Mouse (Mus musculus): ENCODE results near the gene Rapgef5.

DNA sequence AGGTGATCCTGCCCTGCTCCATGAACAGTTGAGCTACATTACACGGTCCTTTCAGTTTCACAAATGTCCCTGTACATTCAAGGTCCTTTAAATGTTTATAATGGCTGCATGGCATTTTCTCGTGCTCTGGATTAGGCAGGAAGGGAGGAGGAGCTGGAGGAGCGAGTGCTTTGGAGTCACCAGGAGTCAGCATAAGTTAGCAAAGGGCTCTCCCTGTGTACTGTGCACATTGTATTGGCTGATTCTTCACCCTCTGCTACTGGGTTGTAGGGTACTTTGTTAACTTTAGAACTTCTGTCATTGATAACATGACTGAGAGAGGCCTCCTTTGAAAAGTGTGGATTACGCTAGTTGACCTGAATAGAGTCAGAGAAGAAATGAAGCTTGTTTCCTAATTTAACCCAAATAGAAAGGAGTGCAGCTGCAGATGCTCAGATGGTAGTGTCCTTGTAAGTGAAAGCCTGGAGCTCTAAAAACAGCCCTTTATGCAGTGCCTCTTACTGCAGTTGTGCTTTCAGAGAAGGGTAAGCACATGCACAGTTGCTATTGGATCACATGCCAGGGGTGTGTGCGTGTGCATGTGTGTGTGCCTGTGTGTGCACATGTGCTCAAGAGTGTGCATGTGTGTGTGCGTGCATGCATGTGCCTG lies 45.3 kb downstream of the Rapgef5 start:
- TF ChIP-seq GATA1 (IDR thresholded peaks at IDR 0.05; ENCODE audit: low read depth, low read length) = no peak
- no peak for TF ChIP-seq MAFK (IDR thresholded peaks at IDR 0.05; ENCODE audit: borderline replicate concordance, low read depth, low read length)
- TF ChIP-seq POLR2A (IDR thresholded peaks at IDR 0.05; ENCODE audit: control insufficient read depth in 1 of 2, insufficient read depth in 1 of 2, low read depth in 1 of 2, low read length in 2 of 2, poor library complexity in 1 of 2) = no peak

Data from MEL (cell line).